Mouse (Mus musculus) bone marrow, adult 2 months (tissue): ENCODE measurements around the gene Gbf1.

Experiments
- CTCF ChIP-seq: fragments of 200-500 bp; IDR thresholded peaks from 2 replicates; pipeline ENCODE4 v1.5.1; 2011; ENCODE audit warnings: low read length, control low read depth; ENCODE audit not compliant: control insufficient read depth, insufficient read depth
- POLR2A ChIP-seq: fragments of 200-500 bp; IDR thresholded peaks from 2 replicates; pipeline ENCODE4 v1.6.1; 2011; ENCODE audit warnings: low read depth, mild to moderate bottlenecking, control low read depth, low read length, borderline replicate concordance; ENCODE audit not compliant: control insufficient read depth

- TF ChIP-seq CTCF (no peak), POLR2A (no peak)
Observed at GRCm38 (mm10) chr19:46306268-46306610, 153.9 kb downstream of the Gbf1 start.
